Mouse (Mus musculus) olfactory bulb, adult 2 months (tissue): ENCODE results near the gene Ntn1.

Experiments used
- CTCF ChIP-seq: fragments of 200-500 bp; IDR thresholded peaks from 2 replicates; pipeline ENCODE4 v1.5.1; 2012; ENCODE audit warnings: low read depth, mild to moderate bottlenecking, low read length, moderate library complexity; ENCODE audit not compliant: insufficient read depth
- POLR2A ChIP-seq: fragments of 200-500 bp; IDR thresholded peaks from 2 replicates; pipeline ENCODE4 v1.6.1; 2012; ENCODE audit warnings: mild to moderate bottlenecking, low read depth, low read length, moderate library complexity; ENCODE audit not compliant: insufficient read depth

- TF ChIP-seq CTCF (no peak), POLR2A (no peak)
These were observed 236.2 kb downstream of the Ntn1 start for GRCm38 (mm10) chr11:68164408-68164807.
